Mouse (Mus musculus) lung, adult 2 months (tissue): ENCODE measurements around the gene Ptprk.

Experiments used
- CTCF ChIP-seq: fragments of 200-500 bp; IDR thresholded peaks from 2 replicates; pipeline ENCODE4 v1.5.1; 2011; ENCODE audit warnings: mild to moderate bottlenecking, low read length, control low read depth; ENCODE audit not compliant: insufficient read depth
- POLR2A ChIP-seq: fragments of 200-500 bp; IDR thresholded peaks from 2 replicates; pipeline ENCODE4 v1.6.1; 2011; ENCODE audit warnings: low read depth, mild to moderate bottlenecking, control low read depth, low read length, borderline replicate concordance; ENCODE audit errors: extremely low read depth

- TF ChIP-seq CTCF, result no peak
- TF ChIP-seq POLR2A, result no peak
Observed at GRCm38 (mm10) chr10:28492206-28492605, 417.6 kb downstream of the Ptprk start.
